Mouse (Mus musculus): Measurements from ENCODE around the gene Igfals. TPM values are rescaled to one million over a fixed set of nuclear protein-coding genes. Genes with fewer than 3 reads are reported as not detected.
A peak's percentile ranks its signal among the peaks of the same experiment; 100 is the strongest.

The Igfals gene
- total and polyA plus RNA-seq, 2 experiments from 2014 or later: 0.18 to 0.52 TPM

GRCm38 (mm10) chr17:24902671-24903474 is 37.1 kb downstream of the Igfals start:
- H3K36me3 ChIP-seq (ENCODE audit: insufficient read depth, low read length): peaks cover 100% of the 10 kb centered on the region
- 70% methylated on average over 9 of the region's 9 CpGs for WGBS
- H3K4me2 ChIP-seq (ENCODE audit: low read depth, low read length): no peak overlapping the region
- no peaks in the 10 kb centered on the region for H3K27me3 ChIP-seq (ENCODE audit: insufficient read depth, low read length)
- no peaks in the 10 kb centered on the region for H3K9me3 ChIP-seq (ENCODE audit: low read length)
- H3K9ac ChIP-seq (replicated peaks; ENCODE audit: low read length): no peak overlapping the region
- H3K4me1 ChIP-seq (ENCODE audit: insufficient read depth, low read length): no peaks in the 10 kb centered on the region
- peak; percentile 53 for TF ChIP-seq CTCF (IDR thresholded peaks at IDR 0.05; ENCODE audit: low read depth)
- DNase-seq (ENCODE audit: low spot score) (peak; percentile 32), ATAC-seq (no peak)
- no peak overlapping the region for H3K27ac ChIP-seq
- H3K4me3 ChIP-seq (ENCODE audit: low read length): no peak overlapping the region

GRCm38 (mm10) chr17:24903767-24904166 is 38.0 kb downstream of the Igfals start:
- Histone ChIP-seq H3K4me3 (ENCODE audit: low read length) (no peak overlapping the region), H3K27me3 (ENCODE audit: insufficient read depth, low read length) (no peaks in the 10 kb centered on the region), H3K4me1 (ENCODE audit: insufficient read depth, low read length) (no peaks in the 10 kb centered on the region), H3K9ac (replicated peaks; ENCODE audit: low read length) (no peak overlapping the region), H3K36me3 (ENCODE audit: insufficient read depth, low read length) (peaks cover 100% of the 10 kb centered on the region), H3K9me3 (ENCODE audit: low read length) (no peaks in the 10 kb centered on the region), H3K27ac (no peak overlapping the region), H3K4me2 (ENCODE audit: low read depth, low read length) (no peak overlapping the region)
- TF ChIP-seq CTCF (IDR thresholded peaks at IDR 0.05; ENCODE audit: low read depth): no peak
- 93% methylated on average over 9 of the region's 9 CpGs for WGBS
- ATAC-seq (no peak), DNase-seq (ENCODE audit: low spot score) (no peak)

GRCm38 (mm10) chr17:24907591-24907990 is 41.8 kb downstream of the Igfals start:
- WGBS: 82% methylated on average over 2 of the region's 2 CpGs
- H3K9ac ChIP-seq (replicated peaks; ENCODE audit: low read length): no peak overlapping the region
- no peak overlapping the region for H3K27ac ChIP-seq
- no peak for TF ChIP-seq CTCF (IDR thresholded peaks at IDR 0.05; ENCODE audit: low read depth)
- no peaks in the 10 kb centered on the region for H3K9me3 ChIP-seq (ENCODE audit: low read length)
- H3K36me3 ChIP-seq (ENCODE audit: insufficient read depth, low read length): peaks cover 93% of the 10 kb centered on the region
- H3K4me2 ChIP-seq (ENCODE audit: low read depth, low read length): no peak overlapping the region
- DNase-seq (ENCODE audit: low spot score) (no peak), ATAC-seq (no peak)
- H3K4me3 ChIP-seq (ENCODE audit: low read length): no peak overlapping the region
- no peaks in the 10 kb centered on the region for H3K27me3 ChIP-seq (ENCODE audit: insufficient read depth, low read length)
- H3K4me1 ChIP-seq (ENCODE audit: insufficient read depth, low read length): no peaks in the 10 kb centered on the region

- no peak overlapping the region for H3K4me2 ChIP-seq (ENCODE audit: low read depth, low read length)
- peaks cover 91% of the 10 kb centered on the region for H3K36me3 ChIP-seq (ENCODE audit: insufficient read depth, low read length)
- no peak overlapping the region for H3K4me3 ChIP-seq (ENCODE audit: low read length)
- H3K27ac ChIP-seq: no peak overlapping the region
- no peak for TF ChIP-seq CTCF (IDR thresholded peaks at IDR 0.05; ENCODE audit: low read depth)
- ATAC-seq: no peak
- no peaks in the 10 kb centered on the region for H3K9me3 ChIP-seq (ENCODE audit: low read length)
- no peaks in the 10 kb centered on the region for H3K4me1 ChIP-seq (ENCODE audit: insufficient read depth, low read length)
- no peak overlapping the region for H3K9ac ChIP-seq (replicated peaks; ENCODE audit: low read length)
- H3K27me3 ChIP-seq (ENCODE audit: insufficient read depth, low read length): no peaks in the 10 kb centered on the region
- DNase-seq (ENCODE audit: low spot score): no peak
Observed at GRCm38 (mm10) chr17:24913984-24914383, 48.2 kb downstream of the Igfals start.

- Histone ChIP-seq H3K27me3 (ENCODE audit: insufficient read depth, low read length) (no peaks in the 10 kb centered on the region), H3K4me3 (ENCODE audit: low read length) (no peak overlapping the region), H3K4me1 (ENCODE audit: insufficient read depth, low read length) (no peaks in the 10 kb centered on the region), H3K9me3 (ENCODE audit: low read length) (no peaks in the 10 kb centered on the region), H3K27ac (no peak overlapping the region), H3K4me2 (ENCODE audit: low read depth, low read length) (no peak overlapping the region), H3K36me3 (ENCODE audit: insufficient read depth, low read length) (peaks cover 78% of the 10 kb centered on the region), H3K9ac (replicated peaks; ENCODE audit: low read length) (no peak overlapping the region)
- 94% methylated on average over 1 of the region's 1 CpGs for WGBS
- no peak for TF ChIP-seq CTCF (IDR thresholded peaks at IDR 0.05; ENCODE audit: low read depth)
- DNase-seq (ENCODE audit: low spot score): no peak
- no peak for ATAC-seq
Observed at GRCm38 (mm10) chr17:24923246-24923645, 57.4 kb downstream of the Igfals start.

- no peak overlapping the region for H3K27ac ChIP-seq
- 89% methylated on average over 1 of the region's 1 CpGs for whole genome bisulfite sequencing
- DNase-seq (ENCODE audit: low spot score) (no peak), ATAC-seq (no peak)
- TF ChIP-seq CTCF (IDR thresholded peaks at IDR 0.05; ENCODE audit: low read depth): no peak
- no peaks in the 10 kb centered on the region for H3K4me1 ChIP-seq (ENCODE audit: insufficient read depth, low read length)
- H3K36me3 ChIP-seq (ENCODE audit: insufficient read depth, low read length): peaks cover 22% of the 10 kb centered on the region
- H3K4me2 ChIP-seq (ENCODE audit: low read depth, low read length): no peak overlapping the region
- no peaks in the 10 kb centered on the region for H3K27me3 ChIP-seq (ENCODE audit: insufficient read depth, low read length)
- no peak overlapping the region for H3K9ac ChIP-seq (replicated peaks; ENCODE audit: low read length)
- no peak overlapping the region for H3K4me3 ChIP-seq (ENCODE audit: low read length)
- no peaks in the 10 kb centered on the region for H3K9me3 ChIP-seq (ENCODE audit: low read length)
Observed at GRCm38 (mm10) chr17:24929506-24929905, 63.7 kb downstream of the Igfals start.

Other genes starting within 250 kb of the Igfals start
- 98.0 and 114 TPM in 2 replicates for gene Tsc2, start 233.4 kb upstream of the Igfals start, total RNA-seq (2014; rRNA removed)
- gene Tsc2, start 233.4 kb upstream of the Igfals start, polyA plus RNA-seq (2015; fragmentation: Nextera tagmentation; extraction: Ambion mirVana): 45.7 and 51.2 TPM in 2 replicates
- gene Nthl1, start 233.3 kb upstream of the Igfals start, total RNA-seq (2014; rRNA removed): 4.2 and 5.6 TPM in 2 replicates
- gene Nthl1, start 233.3 kb upstream of the Igfals start, polyA plus RNA-seq (2015; fragmentation: Nextera tagmentation; extraction: Ambion mirVana): 7.2 and 7.8 TPM in 2 replicates
- gene Slc9a3r2, start 215.7 kb upstream of the Igfals start, total RNA-seq (2014; rRNA removed): 72.8 and 91.1 TPM in 2 replicates
- 57.6 and 60.6 TPM in 2 replicates for gene Slc9a3r2, start 215.7 kb upstream of the Igfals start, polyA plus RNA-seq (2015; fragmentation: Nextera tagmentation; extraction: Ambion mirVana)
- 0.78 TPM in 1 of 2 replicates, not detected in the other for gene Npw, start 207.5 kb upstream of the Igfals start, total RNA-seq (2014; rRNA removed)
- gene Npw, start 207.5 kb upstream of the Igfals start, polyA plus RNA-seq (2015; fragmentation: Nextera tagmentation; extraction: Ambion mirVana): 0.65 and 0.81 TPM in 2 replicates
- 40.9 and 47.0 TPM in 2 replicates for gene Zfp598, start 196.3 kb upstream of the Igfals start, total RNA-seq (2014; rRNA removed)
- 14.2 and 14.6 TPM in 2 replicates for gene Zfp598, start 196.3 kb upstream of the Igfals start, polyA plus RNA-seq (2015; fragmentation: Nextera tagmentation; extraction: Ambion mirVana)
- gene Syngr3, start 176.0 kb upstream of the Igfals start, total RNA-seq (2014; rRNA removed): 331 and 347 TPM in 2 replicates
- gene Syngr3, start 176.0 kb upstream of the Igfals start, polyA plus RNA-seq (2015; fragmentation: Nextera tagmentation; extraction: Ambion mirVana): 280 and 294 TPM in 2 replicates
- gene Gfer, start 169.8 kb upstream of the Igfals start, total RNA-seq (2014; rRNA removed): 21.1 and 26.1 TPM in 2 replicates
- gene Gfer, start 169.8 kb upstream of the Igfals start, polyA plus RNA-seq (2015; fragmentation: Nextera tagmentation; extraction: Ambion mirVana): 39.7 and 41.4 TPM in 2 replicates
- gene Noxo1, start 169.8 kb upstream of the Igfals start, total RNA-seq (2014; rRNA removed): 6.1 and 8.1 TPM in 2 replicates
- gene Noxo1, start 169.8 kb upstream of the Igfals start, polyA plus RNA-seq (2015; fragmentation: Nextera tagmentation; extraction: Ambion mirVana): 1.4 and 2.2 TPM in 2 replicates
- gene Tbl3, start 158.3 kb upstream of the Igfals start, total RNA-seq (2014; rRNA removed): 53.2 and 55.2 TPM in 2 replicates
- gene Tbl3, start 158.3 kb upstream of the Igfals start, polyA plus RNA-seq (2015; fragmentation: Nextera tagmentation; extraction: Ambion mirVana): 43.5 and 49.2 TPM in 2 replicates
- not detected in 2 replicates for gene Rnf151, start 147.9 kb upstream of the Igfals start, total RNA-seq (2014; rRNA removed)
- not detected in 2 replicates for gene Rnf151, start 147.9 kb upstream of the Igfals start, polyA plus RNA-seq (2015; fragmentation: Nextera tagmentation; extraction: Ambion mirVana)
- 2,181 and 2,600 TPM in 2 replicates for gene Rps2, start 147.9 kb upstream of the Igfals start, total RNA-seq (2014; rRNA removed)
- gene Rps2, start 147.9 kb upstream of the Igfals start, polyA plus RNA-seq (2015; fragmentation: Nextera tagmentation; extraction: Ambion mirVana): 809 and 820 TPM in 2 replicates
- gene Ndufb10, start 141.5 kb upstream of the Igfals start, total RNA-seq (2014; rRNA removed): 135 and 157 TPM in 2 replicates
- gene Ndufb10, start 141.5 kb upstream of the Igfals start, polyA plus RNA-seq (2015; fragmentation: Nextera tagmentation; extraction: Ambion mirVana): 353 and 356 TPM in 2 replicates
- 1.3 TPM in 1 of 2 replicates, not detected in the other for gene Rpl3l, start 138.2 kb upstream of the Igfals start, total RNA-seq (2014; rRNA removed)
- 0.41 and 0.52 TPM in 2 replicates for gene Rpl3l, start 138.2 kb upstream of the Igfals start, polyA plus RNA-seq (2015; fragmentation: Nextera tagmentation; extraction: Ambion mirVana)
- 17.0 and 19.6 TPM in 2 replicates for gene Msrb1, start 129.4 kb upstream of the Igfals start, total RNA-seq (2014; rRNA removed)
- 22.7 and 25.5 TPM in 2 replicates for gene Msrb1, start 129.4 kb upstream of the Igfals start, polyA plus RNA-seq (2015; fragmentation: Nextera tagmentation; extraction: Ambion mirVana)
- gene Hs3st6, start 113.0 kb upstream of the Igfals start, total RNA-seq (2014; rRNA removed): not detected in 2 replicates
- gene Hs3st6, start 113.0 kb upstream of the Igfals start, polyA plus RNA-seq (2015; fragmentation: Nextera tagmentation; extraction: Ambion mirVana): 0.43 and 0.47 TPM in 2 replicates
- gene Meiob, start 61.7 kb upstream of the Igfals start, total RNA-seq (2014; rRNA removed): not detected in 2 replicates
- gene Meiob, start 61.7 kb upstream of the Igfals start, polyA plus RNA-seq (2015; fragmentation: Nextera tagmentation; extraction: Ambion mirVana): 0.10 TPM in 1 of 2 replicates, not detected in the other
- 64.8 and 93.5 TPM in 2 replicates for gene Hagh, start 25.9 kb upstream of the Igfals start, total RNA-seq (2014; rRNA removed)
- gene Hagh, start 25.9 kb upstream of the Igfals start, polyA plus RNA-seq (2015; fragmentation: Nextera tagmentation; extraction: Ambion mirVana): 82.4 and 84.2 TPM in 2 replicates
- 16.6 and 25.7 TPM in 2 replicates for gene Fahd1, start 15.6 kb upstream of the Igfals start, total RNA-seq (2014; rRNA removed)
- 20.2 and 22.2 TPM in 2 replicates for gene Fahd1, start 15.6 kb upstream of the Igfals start, polyA plus RNA-seq (2015; fragmentation: Nextera tagmentation; extraction: Ambion mirVana)
- 35.7 and 52.7 TPM in 2 replicates for gene Nubp2, start 20.4 kb downstream of the Igfals start, total RNA-seq (2014; rRNA removed)
- 63.5 and 65.0 TPM in 2 replicates for gene Nubp2, start 20.4 kb downstream of the Igfals start, polyA plus RNA-seq (2015; fragmentation: Nextera tagmentation; extraction: Ambion mirVana)
- gene Spsb3, start 20.6 kb downstream of the Igfals start, total RNA-seq (2014; rRNA removed): 122 and 135 TPM in 2 replicates
- 90.6 and 94.9 TPM in 2 replicates for gene Spsb3, start 20.6 kb downstream of the Igfals start, polyA plus RNA-seq (2015; fragmentation: Nextera tagmentation; extraction: Ambion mirVana)
- gene Eme2, start 29.1 kb downstream of the Igfals start, total RNA-seq (2014; rRNA removed): 34.9 and 49.5 TPM in 2 replicates
- gene Eme2, start 29.1 kb downstream of the Igfals start, polyA plus RNA-seq (2015; fragmentation: Nextera tagmentation; extraction: Ambion mirVana): 21.4 and 24.3 TPM in 2 replicates
- 37.8 and 58.3 TPM in 2 replicates for gene Mrps34, start 29.1 kb downstream of the Igfals start, total RNA-seq (2014; rRNA removed)
- gene Mrps34, start 29.1 kb downstream of the Igfals start, polyA plus RNA-seq (2015; fragmentation: Nextera tagmentation; extraction: Ambion mirVana): 124 and 136 TPM in 2 replicates
- 66.1 and 67.0 TPM in 2 replicates for gene Nme3, start 30.5 kb downstream of the Igfals start, total RNA-seq (2014; rRNA removed)
- 92.6 and 95.1 TPM in 2 replicates for gene Nme3, start 30.5 kb downstream of the Igfals start, polyA plus RNA-seq (2015; fragmentation: Nextera tagmentation; extraction: Ambion mirVana)
- gene Mapk8ip3, start 71.0 kb downstream of the Igfals start, total RNA-seq (2014; rRNA removed): 165 and 177 TPM in 2 replicates
- 62.0 and 62.4 TPM in 2 replicates for gene Mapk8ip3, start 71.0 kb downstream of the Igfals start, polyA plus RNA-seq (2015; fragmentation: Nextera tagmentation; extraction: Ambion mirVana)
- gene Jpt2, start 94.7 kb downstream of the Igfals start, total RNA-seq (2014; rRNA removed): 57.0 and 61.2 TPM in 2 replicates
- 63.1 and 68.5 TPM in 2 replicates for gene Jpt2, start 94.7 kb downstream of the Igfals start, polyA plus RNA-seq (2015; fragmentation: Nextera tagmentation; extraction: Ambion mirVana)
- gene Cramp1l, start 149.8 kb downstream of the Igfals start, total RNA-seq (2014; rRNA removed): 24.4 and 26.7 TPM in 2 replicates
- 3.7 TPM in 2 replicates for gene Cramp1l, start 149.8 kb downstream of the Igfals start, polyA plus RNA-seq (2015; fragmentation: Nextera tagmentation; extraction: Ambion mirVana)
- gene Ift140, start 150.1 kb downstream of the Igfals start, total RNA-seq (2014; rRNA removed): 27.0 and 37.3 TPM in 2 replicates
- 13.1 and 13.4 TPM in 2 replicates for gene Ift140, start 150.1 kb downstream of the Igfals start, polyA plus RNA-seq (2015; fragmentation: Nextera tagmentation; extraction: Ambion mirVana)
- gene Tmem204, start 217.6 kb downstream of the Igfals start, total RNA-seq (2014; rRNA removed): 15.4 and 21.5 TPM in 2 replicates
- 11.5 and 11.7 TPM in 2 replicates for gene Tmem204, start 217.6 kb downstream of the Igfals start, polyA plus RNA-seq (2015; fragmentation: Nextera tagmentation; extraction: Ambion mirVana)
- gene Telo2, start 250.0 kb downstream of the Igfals start, total RNA-seq (2014; rRNA removed): 46.9 and 59.3 TPM in 2 replicates
- 32.5 and 33.1 TPM in 2 replicates for gene Telo2, start 250.0 kb downstream of the Igfals start, polyA plus RNA-seq (2015; fragmentation: Nextera tagmentation; extraction: Ambion mirVana)